Mouse (Mus musculus) G1E (cell line): ENCODE results near the gene Htra2.

Experiments used
- CTCF ChIP-seq: IDR thresholded peaks from 2 replicates; pipeline ENCODE4 v1.5.1; 2012; ENCODE audit warnings: low read depth, low read length, inconsistent platforms, mixed read lengths
- GATA1 ChIP-seq: IDR thresholded peaks from 2 replicates; pipeline ENCODE4 v1.6.1; 2012; ENCODE audit warnings: borderline replicate concordance, low read length, inconsistent platforms, mixed read lengths

DNA sequence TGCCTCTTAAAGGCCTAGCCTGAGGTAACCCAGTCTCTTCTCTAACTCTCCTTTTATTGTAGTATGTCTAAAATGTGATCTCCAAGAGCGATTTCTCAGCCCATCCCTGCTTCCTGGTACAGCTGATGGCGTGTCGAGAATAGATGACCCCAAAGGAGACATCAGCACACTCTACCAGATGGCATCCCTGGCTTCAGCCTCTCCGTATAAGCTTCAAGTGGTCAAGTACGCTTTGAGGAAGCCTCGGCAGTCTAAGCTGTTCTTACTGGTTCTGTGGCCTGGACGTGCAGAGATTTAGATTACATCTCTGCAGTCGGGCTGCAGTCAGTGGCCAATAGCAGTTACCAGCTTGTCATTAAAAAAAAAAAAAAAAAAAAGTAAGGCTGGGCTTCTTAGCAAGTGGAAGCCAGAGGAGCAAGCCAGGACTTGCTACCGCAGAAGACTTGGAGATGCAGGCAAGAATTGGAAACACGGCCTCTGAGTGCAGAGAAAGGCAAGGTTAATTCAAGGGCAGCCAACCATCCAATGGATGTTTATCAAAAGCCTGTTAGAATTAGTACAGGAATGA lies 49.5 kb downstream of the Htra2 start:
- TF ChIP-seq CTCF (no peak), GATA1 (no peak)
